19 mouse cellular contexts compared by ENCODE assay signal in genomic region chr13:72599254-72599653, GRCm38 (mm10). TPM values are rescaled to one million over a fixed set of nuclear protein-coding genes. Genes with fewer than 3 reads are reported as not detected.
"Had no signal": no experiment of that assay in that cellular context is flagged by ENCODE, and none has a peak within 500 bp of the region (broad histone marks: within the 10 kb centered on the region; RNA-seq: fewer than 3 reads in every experiment).

No protein-coding gene starts in this region.

- H3K4me1 ChIP-seq: midbrain, embryonic 12.5 days; neural tube, embryonic 13.5 days; neural tube, embryonic 15.5 days had no signal

- ATAC-seq: midbrain, embryonic 16.5 days had no signal

- H3K36me3 ChIP-seq: midbrain, embryonic 12.5 days; neural tube, embryonic 13.5 days; neural tube, embryonic 15.5 days had no signal

- DNase-seq: lung, embryonic 14.5 days; lung, postnatal 10 days; lung, postnatal 4 days; midbrain, embryonic 14.5 days; retina, postnatal 1 day; right cerebral cortex, adult 18-20 months; right cerebral cortex, postnatal 25 days; right cerebral cortex, postnatal 4 days; spleen, adult 18-20 months; thymus, adult 18-20 months; thymus, postnatal 14 days; thymus, postnatal 36 days had no signal

- H3K9ac ChIP-seq: lung, embryonic 14.5 days; midbrain, embryonic 12.5 days; neural tube, embryonic 13.5 days; neural tube, embryonic 15.5 days had no signal

- H3K4me2 ChIP-seq: lung, embryonic 14.5 days; midbrain, embryonic 12.5 days; neural tube, embryonic 13.5 days; neural tube, embryonic 15.5 days had no signal

- H3K9me3 ChIP-seq: midbrain, embryonic 12.5 days; neural tube, embryonic 13.5 days; neural tube, embryonic 15.5 days had no signal

- H3K27ac ChIP-seq: midbrain, embryonic 12.5 days; neural tube, embryonic 13.5 days; neural tube, embryonic 15.5 days had no signal

- H3K4me3 ChIP-seq: midbrain, embryonic 12.5 days; myocyte; neural tube, embryonic 13.5 days; neural tube, embryonic 15.5 days had no signal

RNA-seq across cellular contexts. Expression of gene Irx2, which starts 29.4 kb away (rescaled TPM):
- total RNA-seq: megakaryocyte, adult 5-6 weeks; megakaryocyte-erythroid progenitor cell, adult 5-6 weeks had no signal
